ENCODE assay signal across 8 mouse cellular contexts in the genomic region with DNA sequence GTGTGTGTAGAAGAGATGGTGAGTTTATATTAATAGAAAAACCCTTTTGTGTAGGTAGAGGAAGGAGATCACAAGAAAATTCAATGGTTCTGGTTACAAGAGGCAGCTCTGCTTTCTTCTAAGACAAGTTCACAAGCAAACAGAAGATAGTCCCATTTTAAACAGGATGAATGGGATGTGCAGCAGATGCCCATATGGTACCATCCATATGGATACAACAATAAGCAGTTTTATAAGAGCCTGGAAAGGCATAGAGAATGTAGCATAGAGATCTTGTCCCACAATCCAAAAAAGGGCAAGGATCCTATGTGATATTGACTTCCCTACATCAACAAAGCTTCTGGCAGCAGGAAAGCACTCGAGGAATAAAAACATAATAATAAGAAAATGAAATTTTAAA.
"Had no signal": no experiment of that assay in that cellular context is flagged by ENCODE, and none has a peak within 500 bp of the region (broad histone marks: within the 10 kb centered on the region; RNA-seq: fewer than 3 reads in every experiment).

No protein-coding gene starts in this region.

- DNase-seq: kidney, adult 2 months; kidney, postnatal 14 days; lung, embryonic 14.5 days; lung, postnatal 10 days; thymus, adult 18-20 months; thymus, postnatal 14 days had no signal

- ATAC-seq: intestine, embryonic 16.5 days; liver, embryonic 12.5 days had no signal
